Mouse (Mus musculus): ENCODE measurements around the gene Olfml2b. TPM values are rescaled to one million over a fixed set of nuclear protein-coding genes. Genes with fewer than 3 reads are reported as not detected.

Olfml2b gene
- polyA plus RNA-seq, 1 experiment from 2014 or later, result 21.2 TPM

- peaks cover 20% of the 10 kb centered on the region for H3K4me1 ChIP-seq
- H3K27me3 ChIP-seq, result no peaks in the 10 kb centered on the region
- H3K4me3 ChIP-seq, result no peak overlapping the region
- no peak overlapping the region for H3K9ac ChIP-seq
- ATAC-seq (ENCODE audit: borderline replicate concordance, extremely low read depth, low FRiP score, low TSS enrichment), result no peak
- no peak overlapping the region for H3K27ac ChIP-seq
- 57% methylated on average over 6 of the region's 6 CpGs for WGBS
- H3K9me3 ChIP-seq, result no peaks in the 10 kb centered on the region
- H3K4me2 ChIP-seq, result no peak overlapping the region
- no peaks in the 10 kb centered on the region for H3K36me3 ChIP-seq
Observed at GRCm38 (mm10) chr1:170651046-170651723, 6.9 kb downstream of the Olfml2b start.

GRCm38 (mm10) chr1:170651989-170652740, 7.8 kb downstream of the Olfml2b start:
- H3K4me1 ChIP-seq, result peaks cover 10% of the 10 kb centered on the region
- no peak overlapping the region for H3K9ac ChIP-seq

GRCm38 (mm10) chr1:170655280-170655917, 11.1 kb downstream of the Olfml2b start:
- H3K9me3 ChIP-seq, result no peaks in the 10 kb centered on the region
- H3K27me3 ChIP-seq, result no peaks in the 10 kb centered on the region
- ATAC-seq (ENCODE audit: borderline replicate concordance, extremely low read depth, low FRiP score, low TSS enrichment), result no peak
- H3K4me2 ChIP-seq, result no peak overlapping the region
- H3K36me3 ChIP-seq, result no peaks in the 10 kb centered on the region
- no peak overlapping the region for H3K4me3 ChIP-seq
- H3K4me1 ChIP-seq, result peaks cover 4% of the 10 kb centered on the region; the same call in 1 of the 2 replicates
- H3K9ac ChIP-seq, result no peak overlapping the region
- 61% methylated on average over 5 of the region's 5 CpGs for WGBS
- no peak overlapping the region for H3K27ac ChIP-seq

More at GRCm38 (mm10) chr1:170651989-170652740, 7.8 kb downstream of the Olfml2b start:
- 62% methylated on average over 15 of the region's 15 CpGs for WGBS
- H3K4me2 ChIP-seq, result no peak overlapping the region
- no peak for ATAC-seq (ENCODE audit: borderline replicate concordance, extremely low read depth, low FRiP score, low TSS enrichment)
- no peaks in the 10 kb centered on the region for H3K9me3 ChIP-seq
- H3K36me3 ChIP-seq, result no peaks in the 10 kb centered on the region
- no peaks in the 10 kb centered on the region for H3K27me3 ChIP-seq
- H3K4me3 ChIP-seq, result no peak overlapping the region
- no peak overlapping the region for H3K27ac ChIP-seq

GRCm38 (mm10) chr1:170656518-170657227, 12.3 kb downstream of the Olfml2b start:
- no peak for ATAC-seq (ENCODE audit: borderline replicate concordance, extremely low read depth, low FRiP score, low TSS enrichment)
- Histone ChIP-seq H3K4me3 (no peak overlapping the region), H3K36me3 (no peaks in the 10 kb centered on the region), H3K4me1 (no peaks in the 10 kb centered on the region), H3K4me2 (no peak overlapping the region), H3K27ac (no peak overlapping the region), H3K9me3 (no peaks in the 10 kb centered on the region), H3K27me3 (no peaks in the 10 kb centered on the region), H3K9ac (no peak overlapping the region)
- whole genome bisulfite sequencing, result 79% methylated on average over 11 of the region's 11 CpGs

GRCm38 (mm10) chr1:170657228-170657521, 12.8 kb downstream of the Olfml2b start:
- Histone ChIP-seq H3K27ac (no peak overlapping the region), H3K4me3 (no peak overlapping the region), H3K9ac (no peak overlapping the region), H3K27me3 (no peaks in the 10 kb centered on the region), H3K4me1 (no peaks in the 10 kb centered on the region), H3K4me2 (no peak overlapping the region), H3K9me3 (no peaks in the 10 kb centered on the region), H3K36me3 (no peaks in the 10 kb centered on the region)
- WGBS, result 46% methylated on average over 2 of the region's 2 CpGs
- no peak for ATAC-seq (ENCODE audit: borderline replicate concordance, extremely low read depth, low FRiP score, low TSS enrichment)

GRCm38 (mm10) chr1:170657643-170658314, 13.4 kb downstream of the Olfml2b start:
- 65% methylated on average over 13 of the region's 13 CpGs for WGBS
- no peaks in the 10 kb centered on the region for H3K4me1 ChIP-seq
- no peak for ATAC-seq (ENCODE audit: borderline replicate concordance, extremely low read depth, low FRiP score, low TSS enrichment)
- H3K9me3 ChIP-seq, result no peaks in the 10 kb centered on the region
- no peak overlapping the region for H3K9ac ChIP-seq
- no peaks in the 10 kb centered on the region for H3K36me3 ChIP-seq
- H3K4me2 ChIP-seq, result no peak overlapping the region
- H3K27ac ChIP-seq, result no peak overlapping the region
- no peak overlapping the region for H3K4me3 ChIP-seq
- no peaks in the 10 kb centered on the region for H3K27me3 ChIP-seq

- no peaks in the 10 kb centered on the region for H3K36me3 ChIP-seq
- no peaks in the 10 kb centered on the region for H3K4me1 ChIP-seq
- 60% methylated on average over 13 of the region's 13 CpGs for WGBS
- no peak overlapping the region for H3K9ac ChIP-seq
- H3K4me2 ChIP-seq, result no peak overlapping the region
- H3K4me3 ChIP-seq, result no peak overlapping the region
- no peaks in the 10 kb centered on the region for H3K27me3 ChIP-seq
- no peak overlapping the region for H3K27ac ChIP-seq
- no peak for ATAC-seq (ENCODE audit: borderline replicate concordance, extremely low read depth, low FRiP score, low TSS enrichment)
- H3K9me3 ChIP-seq, result no peaks in the 10 kb centered on the region
Observed at GRCm38 (mm10) chr1:170659260-170659659, 14.9 kb downstream of the Olfml2b start.

- Histone ChIP-seq H3K4me1 (no peaks in the 10 kb centered on the region), H3K27me3 (no peaks in the 10 kb centered on the region), H3K36me3 (peaks cover 5% of the 10 kb centered on the region; the same call in 1 of the 2 replicates), H3K9me3 (no peaks in the 10 kb centered on the region), H3K4me3 (no peak overlapping the region), H3K4me2 (no peak overlapping the region), H3K9ac (no peak overlapping the region), H3K27ac (no peak overlapping the region)
- no peak for ATAC-seq (ENCODE audit: borderline replicate concordance, extremely low read depth, low FRiP score, low TSS enrichment)
- 80% methylated on average over 11 of the region's 11 CpGs for WGBS
Observed at GRCm38 (mm10) chr1:170664620-170665185, 20.4 kb downstream of the Olfml2b start.

- no peaks in the 10 kb centered on the region for H3K9me3 ChIP-seq
- no peak overlapping the region for H3K4me2 ChIP-seq
- 86% methylated on average over 7 of the region's 7 CpGs for WGBS
- H3K36me3 ChIP-seq, result peaks cover 5% of the 10 kb centered on the region; the same call in 1 of the 2 replicates
- no peak overlapping the region for H3K27ac ChIP-seq
- H3K4me3 ChIP-seq, result no peak overlapping the region
- H3K9ac ChIP-seq, result no peak overlapping the region
- H3K27me3 ChIP-seq, result no peaks in the 10 kb centered on the region
- ATAC-seq (ENCODE audit: borderline replicate concordance, extremely low read depth, low FRiP score, low TSS enrichment), result no peak
- no peaks in the 10 kb centered on the region for H3K4me1 ChIP-seq
Observed at GRCm38 (mm10) chr1:170665200-170665599, 20.9 kb downstream of the Olfml2b start.

- no peak overlapping the region for H3K9ac ChIP-seq
- no peak overlapping the region for H3K4me2 ChIP-seq
- no peaks in the 10 kb centered on the region for H3K27me3 ChIP-seq
- H3K4me1 ChIP-seq, result no peaks in the 10 kb centered on the region
- no peaks in the 10 kb centered on the region for H3K9me3 ChIP-seq
- 61% methylated on average over 9 of the region's 9 CpGs for WGBS
- H3K27ac ChIP-seq, result no peak overlapping the region
- ATAC-seq (ENCODE audit: borderline replicate concordance, extremely low read depth, low FRiP score, low TSS enrichment), result no peak
- H3K4me3 ChIP-seq, result no peak overlapping the region
- H3K36me3 ChIP-seq, result 0 out of 2 replicates have a peak, but pooled peaks cover under 1% of the 10 kb centered on the region
Observed at GRCm38 (mm10) chr1:170674184-170674775, 29.9 kb downstream of the Olfml2b start.

GRCm38 (mm10) chr1:170677681-170678080, 33.3 kb downstream of the Olfml2b start:
- Histone ChIP-seq H3K4me1 (no peaks in the 10 kb centered on the region), H3K9ac (no peak overlapping the region), H3K27ac (no peak overlapping the region), H3K36me3 (0 out of 2 replicates have a peak, but pooled peaks cover 4% of the 10 kb centered on the region), H3K4me3 (no peak overlapping the region), H3K9me3 (no peaks in the 10 kb centered on the region), H3K4me2 (no peak overlapping the region), H3K27me3 (no peaks in the 10 kb centered on the region)
- ATAC-seq (ENCODE audit: borderline replicate concordance, extremely low read depth, low FRiP score, low TSS enrichment), result no peak
- 89% methylated on average over 4 of the region's 4 CpGs for WGBS
